Mouse (Mus musculus) embryonic facial prominence, embryonic 12.5 days (tissue): ENCODE data around the gene Slc44a1. TPM values are rescaled to one million over a fixed set of nuclear protein-coding genes. Genes with fewer than 3 reads are reported as not detected.

Source experiments
- ATAC-seq: fragments of 200-750 bp; cut with Nextera tagmentation; 2 replicates; pipeline ENCODE4 v1.8.0; 2017; ENCODE audit not compliant: insufficient number of reproducible peaks, insufficient read depth, low FRiP score, low TSS enrichment
- H3K27ac ChIP-seq: fragments of 300-500 bp; sonication (generic); 2 replicates; pipeline ENCODE4 v1.5.1; 2016; ENCODE audit warnings: mild to moderate bottlenecking
- H3K27me3 ChIP-seq: fragments of 300-500 bp; sonication (generic); 2 replicates; pipeline ENCODE4 v1.6.1; 2016; ENCODE audit warnings: mild to moderate bottlenecking, moderate library complexity
- H3K36me3 ChIP-seq: fragments of 300-500 bp; sonication (generic); 2 replicates; pipeline ENCODE4 v1.6.1; 2016; ENCODE audit warnings: mild to moderate bottlenecking
- H3K4me1 ChIP-seq: fragments of 300-500 bp; sonication (generic); 2 replicates; pipeline ENCODE4 v1.6.1; 2016
- H3K4me2 ChIP-seq: fragments of 300-500 bp; sonication (generic); replicated peaks from 2 replicates; pipeline ENCODE4 v1.6.1; 2016; ENCODE audit warnings: mild to moderate bottlenecking, moderate library complexity
- H3K4me3 ChIP-seq: fragments of 300-500 bp; sonication (generic); 2 replicates; pipeline ENCODE4 v1.5.1; 2016; ENCODE audit warnings: mild to moderate bottlenecking
- H3K9ac ChIP-seq: fragments of 300-500 bp; sonication (generic); 2 replicates; pipeline ENCODE4 v1.6.1; 2016; ENCODE audit warnings: mild to moderate bottlenecking, moderate library complexity
- H3K9me3 ChIP-seq: fragments of 300-500 bp; sonication (generic); 2 replicates; pipeline ENCODE4 v1.6.1; 2016; ENCODE audit warnings: mild to moderate bottlenecking, moderate library complexity
- WGBS: fragments of 180-500 bp; shearing (Covaris S2); methylation state at CpG from one replicate; pipeline ENCODE4 v1.1.7; 2016; 5-methylcytosine and 5-hydroxymethylcytosine counted together
- polyA plus RNA-seq: library from polyadenylated mRNA; unstranded; fragments of >200 nt; fragmentation: Nextera tagmentation; extraction: Ambion mirVana; gene quantifications from 2 replicates; pipeline ENCODE4 v1.2.1, GENCODE M21; 2016

Gene Slc44a1
- polyA plus RNA-seq = 35.4 and 37.0 TPM in 2 replicates

DNA sequence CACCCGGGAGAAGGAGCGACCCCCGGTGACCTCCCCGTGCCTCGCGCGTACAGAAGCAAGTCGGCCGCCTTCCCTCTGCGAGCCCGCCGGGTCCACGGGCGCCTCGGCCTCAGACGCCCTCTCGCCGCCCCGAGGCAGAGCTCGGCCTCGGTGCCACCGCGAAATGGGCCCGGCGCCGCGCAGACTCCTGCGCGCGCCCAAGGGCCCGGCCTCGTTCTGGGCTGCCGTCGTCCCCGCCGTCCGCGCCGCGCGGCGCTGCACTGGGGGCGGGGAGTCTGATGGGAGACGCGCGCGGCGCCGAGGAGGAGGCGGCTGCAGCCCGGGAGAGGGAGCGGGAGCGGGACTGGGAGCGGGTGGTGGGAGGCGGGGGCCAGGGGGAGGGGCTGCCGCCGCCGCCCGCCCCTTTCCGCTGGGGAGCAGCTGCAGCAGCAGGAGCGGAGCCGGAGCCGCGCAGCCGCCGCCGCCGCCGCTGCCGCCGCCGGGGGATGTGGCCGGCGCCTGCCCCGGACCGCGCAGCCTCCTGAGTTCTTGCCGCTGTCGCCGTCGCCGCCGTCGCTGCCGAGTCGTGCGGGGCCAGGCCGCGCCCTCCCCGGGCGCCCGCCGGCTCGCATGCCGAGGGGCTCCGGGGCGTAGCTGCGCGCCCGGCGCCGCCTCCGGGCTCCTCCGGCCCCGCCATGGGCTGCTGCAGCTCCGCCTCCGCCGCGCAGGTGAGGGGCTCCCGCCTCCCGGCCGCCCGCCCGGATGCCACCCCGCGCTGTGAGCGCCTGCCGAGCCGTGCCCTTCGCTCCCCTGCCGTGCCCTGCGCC is at the start of gene Slc44a1:
Gene Slc44a1, plus strand, starts transcription at position 404 of the 806 bp plus-strand sequence.
- under 1% methylated on average over 75 of the region's 122 CpGs for WGBS
- Histone ChIP-seq H3K4me1 (peaks cover 22% of the 10 kb centered on the region; the same call in 1 of the 2 replicates), H3K4me2 (peak within 1 kb of the TSS; percentile 96), H3K4me3 (peak within 1 kb of the TSS; percentile 86), H3K27ac (peak within 1 kb of the TSS; percentile 81), H3K9me3 (no peaks in the 10 kb centered on the region), H3K27me3 (no peaks in the 10 kb centered on the region), H3K9ac (peak within 1 kb of the TSS; percentile 74), H3K36me3 (no peaks in the 10 kb centered on the region)
- ATAC-seq = peak; percentile 96

DNA sequence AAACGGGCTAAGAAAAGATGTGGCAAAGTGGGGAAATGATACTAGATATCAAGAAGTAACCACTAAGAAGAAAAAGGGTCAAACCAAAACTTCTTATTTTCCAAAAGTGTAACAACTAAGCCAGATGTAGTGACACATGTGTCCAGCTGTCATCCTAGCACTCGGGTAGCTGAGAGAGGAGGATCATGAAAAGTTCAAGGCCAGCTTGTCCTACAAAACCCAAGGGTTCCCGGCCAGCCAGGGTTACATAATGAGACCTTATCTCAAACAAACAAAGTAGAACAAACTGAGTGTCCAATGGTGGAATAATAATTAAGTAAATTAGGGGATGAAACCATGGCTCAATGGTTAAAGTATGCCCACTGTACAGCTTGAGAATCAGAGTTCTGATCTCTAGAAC is 45.2 kb upstream of the Slc44a1 start:
- ATAC-seq = no peak
- Histone ChIP-seq H3K4me1 (no peaks in the 10 kb centered on the region), H3K36me3 (no peaks in the 10 kb centered on the region), H3K27me3 (no peaks in the 10 kb centered on the region), H3K9ac (no peak overlapping the region), H3K4me2 (no peak overlapping the region), H3K9me3 (no peaks in the 10 kb centered on the region), H3K4me3 (no peak overlapping the region), H3K27ac (no peak overlapping the region)
- 76% methylated on average over 3 of the region's 3 CpGs for WGBS

DNA sequence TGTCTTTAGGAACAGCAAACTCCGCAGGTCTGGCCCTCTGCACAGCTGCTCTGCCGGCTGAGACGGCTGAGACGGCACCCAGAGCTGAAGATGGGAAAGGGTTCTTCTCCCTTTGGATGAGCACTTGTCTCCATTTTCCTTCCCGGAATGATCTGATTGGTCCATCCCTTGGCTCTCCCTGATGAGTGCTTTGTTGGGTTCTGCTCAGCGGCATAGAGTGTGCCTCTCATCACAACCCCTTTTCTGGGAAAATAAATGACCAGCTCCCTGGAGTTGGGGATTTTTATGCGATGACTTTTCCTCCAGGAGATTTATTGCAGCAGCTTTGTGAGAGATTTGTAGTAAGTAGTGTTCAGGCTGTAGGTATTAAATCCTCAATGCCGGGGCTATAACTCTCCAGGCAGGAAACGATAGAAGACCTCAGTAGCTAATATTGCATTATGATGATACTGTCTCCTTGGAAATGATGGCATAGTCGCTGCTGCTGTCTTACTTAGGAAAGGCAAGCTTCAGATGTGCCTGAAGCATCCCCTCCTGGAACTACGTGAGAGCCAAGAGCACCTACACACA is 43.5 kb upstream of the Slc44a1 start:
- ATAC-seq = no peak
- Histone ChIP-seq H3K9ac (no peak overlapping the region), H3K27ac (no peak overlapping the region), H3K4me2 (no peak overlapping the region), H3K4me3 (no peak overlapping the region), H3K9me3 (no peaks in the 10 kb centered on the region), H3K4me1 (no peaks in the 10 kb centered on the region), H3K36me3 (no peaks in the 10 kb centered on the region), H3K27me3 (no peaks in the 10 kb centered on the region)
- 87% methylated on average over 11 of the region's 11 CpGs for WGBS

DNA sequence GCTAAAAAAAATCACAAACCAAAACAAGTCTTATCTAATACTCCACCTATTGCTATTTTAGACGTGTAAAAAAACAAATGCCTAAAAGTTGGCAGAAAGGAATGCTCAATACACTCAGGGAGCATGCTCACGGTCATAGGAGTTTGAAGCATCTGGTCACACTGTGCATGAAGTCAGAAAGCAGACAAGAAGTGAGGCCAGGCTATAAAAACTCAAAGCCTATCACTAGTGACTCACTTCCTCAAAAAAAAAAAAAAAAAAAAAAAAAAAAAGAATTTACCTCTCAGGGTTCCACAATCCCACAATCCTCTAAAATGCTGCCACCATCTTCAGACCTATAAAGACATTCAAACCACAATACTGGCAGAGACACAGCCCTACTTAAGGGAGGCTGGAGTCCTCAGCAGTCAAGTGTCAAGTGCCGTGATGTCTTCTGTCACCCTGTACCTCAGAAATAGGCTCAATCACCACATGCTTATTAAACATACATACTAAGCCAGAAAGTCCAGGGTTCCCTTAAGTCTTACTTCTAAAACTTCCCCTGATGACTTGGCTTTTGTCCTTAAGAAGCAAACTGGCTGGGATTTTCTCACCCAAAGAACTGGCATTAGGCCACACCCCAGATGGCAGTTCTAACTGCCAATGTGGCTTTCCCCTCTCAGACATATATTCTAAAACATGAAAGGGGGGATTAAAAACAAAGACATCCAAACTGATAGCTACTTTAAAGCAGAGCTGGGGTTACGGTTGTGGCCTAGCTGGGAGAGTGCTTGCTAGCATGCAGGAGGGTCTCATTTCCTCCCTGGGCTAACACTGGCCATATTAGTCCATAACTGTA is 42.7 kb upstream of the Slc44a1 start:
- no peak overlapping the region for H3K4me3 ChIP-seq
- 69% methylated on average over 4 of the region's 4 CpGs for WGBS
- no peak overlapping the region for H3K27ac ChIP-seq
- no peaks in the 10 kb centered on the region for H3K36me3 ChIP-seq
- H3K4me1 ChIP-seq = no peaks in the 10 kb centered on the region
- no peak overlapping the region for H3K4me2 ChIP-seq
- H3K27me3 ChIP-seq = no peaks in the 10 kb centered on the region
- ATAC-seq = no peak
- no peaks in the 10 kb centered on the region for H3K9me3 ChIP-seq
- H3K9ac ChIP-seq = no peak overlapping the region

DNA sequence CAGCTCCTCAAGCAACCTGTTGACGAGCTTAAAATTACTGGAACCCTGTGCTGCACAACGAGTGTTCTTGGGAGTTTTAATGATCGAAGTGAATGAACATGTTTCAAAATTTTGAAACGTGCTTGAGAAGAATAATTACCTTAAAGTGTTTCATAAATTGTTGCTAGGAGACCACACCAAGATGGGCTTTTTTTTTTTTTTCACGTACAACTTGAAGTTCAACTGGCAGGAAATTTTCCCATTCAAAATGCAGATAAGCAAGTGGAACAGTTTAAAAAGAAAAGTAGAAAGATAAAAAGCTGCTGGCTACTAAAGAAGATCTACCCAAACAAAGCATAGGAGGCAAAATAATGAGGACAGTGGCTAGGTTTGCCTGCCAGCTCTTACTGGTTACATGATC is 41.7 kb upstream of the Slc44a1 start:
- no peaks in the 10 kb centered on the region for H3K4me1 ChIP-seq
- H3K27ac ChIP-seq = no peak overlapping the region
- no peak overlapping the region for H3K9ac ChIP-seq
- H3K9me3 ChIP-seq = no peaks in the 10 kb centered on the region
- no peaks in the 10 kb centered on the region for H3K36me3 ChIP-seq
- no peak for ATAC-seq
- 71% methylated on average over 5 of the region's 5 CpGs for WGBS
- H3K4me3 ChIP-seq = no peak overlapping the region
- H3K4me2 ChIP-seq = no peak overlapping the region
- no peaks in the 10 kb centered on the region for H3K27me3 ChIP-seq

DNA sequence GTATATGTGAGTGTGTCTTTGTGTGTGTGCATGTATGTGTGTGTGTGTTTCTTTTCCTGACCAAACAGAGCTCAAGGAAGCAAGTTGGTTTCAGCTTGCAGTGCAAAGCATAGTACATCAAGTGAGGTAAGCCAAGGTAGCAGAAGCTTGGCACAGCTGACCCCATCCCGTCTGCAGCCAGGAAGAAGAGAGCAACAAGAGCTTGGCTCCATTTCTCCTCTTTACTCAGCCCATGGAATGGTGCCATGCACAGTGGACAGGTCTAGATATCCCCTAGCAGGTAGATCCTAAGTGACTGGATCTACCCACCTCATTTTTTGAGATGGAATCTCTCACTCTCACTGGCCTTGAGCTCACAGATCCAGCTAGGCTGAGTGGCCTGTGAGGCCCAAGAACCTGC is 40.8 kb upstream of the Slc44a1 start:
- H3K4me2 ChIP-seq = no peak overlapping the region

DNA sequence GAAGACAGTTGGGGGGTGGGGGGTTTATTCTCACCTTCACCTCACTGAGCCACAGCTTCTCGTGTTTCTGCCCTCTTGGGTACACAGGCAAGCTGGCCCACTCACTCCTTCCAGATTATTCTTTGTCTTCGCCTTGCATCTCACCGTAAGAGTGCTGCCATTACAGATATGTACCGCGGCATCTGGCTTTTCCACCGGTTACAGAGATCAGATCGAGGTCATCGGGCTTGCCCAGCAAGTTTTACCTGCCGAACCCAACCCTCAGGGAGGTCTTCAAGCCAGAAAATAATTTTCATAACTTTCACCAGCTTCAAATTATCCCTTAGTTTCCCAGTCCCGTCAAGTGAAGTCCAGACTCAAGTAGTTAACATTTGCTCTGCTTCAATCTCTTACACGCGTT is 36.8 kb upstream of the Slc44a1 start:
- no peaks in the 10 kb centered on the region for H3K36me3 ChIP-seq

More for the DNA sequence above, 40.8 kb upstream of the Slc44a1 start:
- Histone ChIP-seq H3K27me3 (no peaks in the 10 kb centered on the region), H3K27ac (no peak overlapping the region), H3K9ac (no peak overlapping the region), H3K36me3 (no peaks in the 10 kb centered on the region), H3K4me1 (no peaks in the 10 kb centered on the region), H3K4me3 (no peak overlapping the region), H3K9me3 (no peaks in the 10 kb centered on the region)
- ATAC-seq = no peak
- WGBS = 65% methylated on average over 1 of the region's 1 CpGs

DNA sequence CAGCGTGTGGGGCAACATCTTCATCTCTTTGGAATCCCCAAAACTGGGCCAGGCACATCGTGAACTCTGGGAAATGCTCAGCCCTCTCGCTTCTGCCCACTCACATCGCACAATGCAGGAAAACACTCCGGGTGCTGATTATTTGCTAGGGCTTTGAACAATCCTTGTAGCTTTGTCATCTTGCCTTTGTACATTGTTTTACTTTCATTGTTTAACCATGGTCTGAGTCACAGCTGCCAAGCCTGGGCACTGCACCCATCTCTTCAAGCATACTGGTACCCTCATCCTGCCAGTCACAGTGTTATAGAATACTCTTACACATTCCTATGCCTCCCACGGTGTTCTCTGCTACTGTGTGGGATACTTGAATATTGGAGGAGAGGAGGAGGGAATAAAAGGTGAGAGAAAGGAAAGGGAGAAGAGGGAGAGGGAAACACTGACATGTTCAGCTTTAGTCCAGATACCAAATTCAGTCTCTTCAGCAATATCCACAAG is 35.7 kb upstream of the Slc44a1 start:
- 92% methylated on average over 6 of the region's 6 CpGs for WGBS

More for the DNA sequence above, 36.8 kb upstream of the Slc44a1 start:
- H3K4me3 ChIP-seq = no peak overlapping the region
- H3K9ac ChIP-seq = no peak overlapping the region
- H3K27ac ChIP-seq = no peak overlapping the region
- no peak overlapping the region for H3K4me2 ChIP-seq
- H3K4me1 ChIP-seq = no peaks in the 10 kb centered on the region
- 83% methylated on average over 12 of the region's 12 CpGs for WGBS
- H3K9me3 ChIP-seq = no peaks in the 10 kb centered on the region
- no peaks in the 10 kb centered on the region for H3K27me3 ChIP-seq
- no peak for ATAC-seq

DNA sequence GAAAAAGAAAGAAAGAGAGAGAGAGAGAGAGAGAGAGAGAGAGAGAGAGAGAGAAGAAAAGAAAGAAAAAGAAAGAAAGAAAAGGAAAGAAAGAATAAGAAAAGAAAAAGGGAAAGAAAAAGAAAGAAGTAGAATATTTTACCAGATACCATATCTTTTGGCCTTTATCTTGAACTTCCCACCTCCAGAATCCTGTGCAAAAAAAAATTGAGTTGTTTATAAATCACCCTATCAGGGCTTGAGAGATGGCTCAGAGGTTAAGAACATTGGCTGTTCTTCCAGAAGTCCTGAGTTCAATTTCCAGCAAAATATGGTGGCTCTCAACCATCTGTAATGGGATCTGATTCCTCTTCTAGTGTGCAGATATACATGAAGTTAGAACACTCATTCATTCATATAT is 33.3 kb upstream of the Slc44a1 start:
- no peak for ATAC-seq
- Histone ChIP-seq H3K9me3 (no peaks in the 10 kb centered on the region), H3K4me1 (peaks cover 8% of the 10 kb centered on the region; the same call in 1 of the 2 replicates), H3K4me3 (no peak overlapping the region), H3K27me3 (no peaks in the 10 kb centered on the region), H3K9ac (no peak overlapping the region), H3K36me3 (no peaks in the 10 kb centered on the region), H3K27ac (no peak overlapping the region), H3K4me2 (no peak overlapping the region)

More for the DNA sequence above, 35.7 kb upstream of the Slc44a1 start:
- ATAC-seq = no peak
- no peaks in the 10 kb centered on the region for H3K36me3 ChIP-seq
- no peak overlapping the region for H3K4me2 ChIP-seq
- 0 out of 2 replicates have a peak, but pooled peaks cover 4% of the 10 kb centered on the region for H3K4me1 ChIP-seq
- no peaks in the 10 kb centered on the region for H3K27me3 ChIP-seq
- no peaks in the 10 kb centered on the region for H3K9me3 ChIP-seq
- no peak overlapping the region for H3K4me3 ChIP-seq
- no peak overlapping the region for H3K27ac ChIP-seq
- no peak overlapping the region for H3K9ac ChIP-seq

DNA sequence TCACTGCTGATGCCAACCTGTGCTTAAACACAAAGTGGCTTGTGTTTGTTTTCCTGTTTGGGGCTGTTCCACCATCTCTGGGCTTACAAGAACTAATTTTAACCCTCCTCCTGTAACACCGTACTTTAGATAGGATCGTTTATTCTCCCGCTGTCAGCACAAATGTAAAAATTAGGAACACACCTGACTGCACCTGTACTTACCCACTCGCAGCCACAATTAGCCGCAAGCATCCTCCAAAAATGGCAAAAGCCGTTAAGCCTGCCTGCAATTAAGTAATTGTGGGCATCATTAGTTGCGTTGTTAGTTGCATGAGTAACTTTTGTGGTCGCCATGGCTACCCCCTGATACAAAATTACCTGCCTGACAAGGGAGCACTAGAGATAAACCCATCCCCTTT is 31.4 kb upstream of the Slc44a1 start:
- no peak overlapping the region for H3K27ac ChIP-seq
- 55% methylated on average over 8 of the region's 8 CpGs for WGBS
- H3K36me3 ChIP-seq = no peaks in the 10 kb centered on the region
- H3K9ac ChIP-seq = no peak overlapping the region
- no peak overlapping the region for H3K4me3 ChIP-seq
- no peaks in the 10 kb centered on the region for H3K27me3 ChIP-seq
- ATAC-seq = no peak
- no peak overlapping the region for H3K4me2 ChIP-seq
- peaks cover 8% of the 10 kb centered on the region; the same call in 1 of the 2 replicates for H3K4me1 ChIP-seq
- no peaks in the 10 kb centered on the region for H3K9me3 ChIP-seq

DNA sequence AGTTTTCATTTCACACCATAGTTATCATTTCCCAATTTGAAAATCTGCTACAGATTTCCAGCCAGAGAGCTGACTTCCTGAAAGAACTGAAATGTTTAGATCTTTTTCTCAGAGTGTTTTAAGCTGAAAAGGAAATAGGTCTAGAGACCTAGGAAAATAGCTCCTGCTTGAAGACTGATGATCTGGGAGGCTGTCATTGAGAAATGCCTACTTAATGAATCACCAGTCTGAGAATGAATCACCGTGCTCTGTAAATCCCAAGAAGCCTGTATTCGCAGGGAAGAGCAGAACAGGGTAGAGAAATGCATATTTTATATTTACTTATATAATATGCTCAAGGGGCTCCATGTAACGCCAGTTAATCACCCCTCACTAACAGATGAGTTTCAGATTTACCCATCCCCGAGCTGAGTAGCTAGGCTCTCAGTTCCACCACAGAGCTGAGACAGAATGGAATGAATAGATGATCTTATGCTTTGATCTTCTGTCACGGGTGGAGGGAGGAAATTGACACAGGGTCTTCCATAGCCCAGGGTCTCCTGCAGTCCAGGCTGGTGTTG is 30.6 kb upstream of the Slc44a1 start:
- H3K27ac ChIP-seq = no peak overlapping the region
- no peak overlapping the region for H3K4me3 ChIP-seq
- no peak for ATAC-seq
- H3K9me3 ChIP-seq = no peaks in the 10 kb centered on the region
- no peaks in the 10 kb centered on the region for H3K36me3 ChIP-seq
- peaks cover 8% of the 10 kb centered on the region; the same call in 1 of the 2 replicates for H3K4me1 ChIP-seq
- no peak overlapping the region for H3K4me2 ChIP-seq
- no peak overlapping the region for H3K9ac ChIP-seq
- 26% methylated on average over 5 of the region's 5 CpGs for WGBS
- no peaks in the 10 kb centered on the region for H3K27me3 ChIP-seq
